Mouse (Mus musculus): ENCODE measurements around the gene Lrwd1. TPM values are rescaled to one million over a fixed set of nuclear protein-coding genes. Genes with fewer than 3 reads are reported as not detected.
A peak's percentile ranks its signal among the peaks of the same experiment; 100 is the strongest.
"Not testable (repeated sequence)": the region's sequence is repeated elsewhere in the genome, so short reads cannot be mapped to it uniquely, and the experiment has no call there.

Lrwd1 gene
- polyA plus RNA-seq, 1 experiment from 2014 or later, result 18.5 TPM

- ATAC-seq (peak; percentile 1; the same call in 1 of the 2 replicates), DNase-seq (ENCODE audit: low spot score) (peak; percentile 34)
- no peaks in the 10 kb centered on the region for H3K36me3 ChIP-seq (ENCODE audit: insufficient read depth, low read length)
- no peaks in the 10 kb centered on the region for H3K9me3 ChIP-seq (ENCODE audit: low read length)
- peak overlapping the region; percentile 82 for H3K4me2 ChIP-seq (replicated peaks; ENCODE audit: low read depth, low read length)
- H3K27me3 ChIP-seq (replicated peaks; ENCODE audit: insufficient read depth, low read length), result no peaks in the 10 kb centered on the region
- peak overlapping the region; percentile 78 for H3K27ac ChIP-seq (ENCODE audit: low read length)
- TF ChIP-seq EP300 (IDR thresholded peaks at IDR 0.05) (no peak), CTCF (IDR thresholded peaks at IDR 0.05) (peak; percentile 6; the same call in 1 of the 2 replicates)
- peak overlapping the region; percentile 43; the same call in 1 of the 2 replicates for H3K9ac ChIP-seq (replicated peaks; ENCODE audit: low read depth)
- H3K4me3 ChIP-seq (ENCODE audit: low read depth, low read length), result peak overlapping the region; percentile 48
- H3K4me1 ChIP-seq (ENCODE audit: insufficient read depth, low read depth, low read length), result peaks cover 16% of the 10 kb centered on the region; the same call in 1 of the 2 replicates
- 10% methylated on average over 14 of the region's 15 CpGs for WGBS
These were observed 34.0 kb upstream of the Lrwd1 start for GRCm38 (mm10) chr5:136169626-136170511.

GRCm38 (mm10) chr5:136168071-136168470 is 32.2 kb upstream of the Lrwd1 start:
- TF ChIP-seq CTCF (IDR thresholded peaks at IDR 0.05) (peak; percentile 45), EP300 (IDR thresholded peaks at IDR 0.05) (no peak)

GRCm38 (mm10) chr5:136167296-136167695 is 31.4 kb upstream of the Lrwd1 start:
- Histone ChIP-seq H3K9me3 (ENCODE audit: low read length) (no peaks in the 10 kb centered on the region), H3K4me3 (ENCODE audit: low read depth, low read length) (no peak overlapping the region), H3K36me3 (ENCODE audit: insufficient read depth, low read length) (no peaks in the 10 kb centered on the region), H3K27me3 (replicated peaks; ENCODE audit: insufficient read depth, low read length) (no peaks in the 10 kb centered on the region), H3K27ac (ENCODE audit: low read length) (no peak overlapping the region), H3K4me1 (ENCODE audit: insufficient read depth, low read depth, low read length) (peaks cover 16% of the 10 kb centered on the region; the same call in 1 of the 2 replicates), H3K4me2 (replicated peaks; ENCODE audit: low read depth, low read length) (no peak overlapping the region), H3K9ac (replicated peaks; ENCODE audit: low read depth) (no peak overlapping the region)
- WGBS, result 85% methylated on average over 4 of the region's 4 CpGs
- no peak for ATAC-seq
- DNase-seq (ENCODE audit: low spot score), result no peak
- TF ChIP-seq EP300 (IDR thresholded peaks at IDR 0.05) (no peak), CTCF (IDR thresholded peaks at IDR 0.05) (no peak)

More at GRCm38 (mm10) chr5:136168071-136168470, 32.2 kb upstream of the Lrwd1 start:
- ATAC-seq, result no peak
- DNase-seq (ENCODE audit: low spot score), result no peak
- Histone ChIP-seq H3K4me2 (replicated peaks; ENCODE audit: low read depth, low read length) (no peak overlapping the region), H3K27ac (ENCODE audit: low read length) (no peak overlapping the region), H3K9ac (replicated peaks; ENCODE audit: low read depth) (no peak overlapping the region), H3K4me3 (ENCODE audit: low read depth, low read length) (no peak overlapping the region), H3K4me1 (ENCODE audit: insufficient read depth, low read depth, low read length) (peaks cover 16% of the 10 kb centered on the region; the same call in 1 of the 2 replicates), H3K36me3 (ENCODE audit: insufficient read depth, low read length) (no peaks in the 10 kb centered on the region), H3K9me3 (ENCODE audit: low read length) (no peaks in the 10 kb centered on the region), H3K27me3 (replicated peaks; ENCODE audit: insufficient read depth, low read length) (no peaks in the 10 kb centered on the region)
- 94% methylated on average over 3 of the region's 3 CpGs for WGBS

- no peak overlapping the region for H3K27ac ChIP-seq (ENCODE audit: low read length)
- H3K4me2 ChIP-seq (replicated peaks; ENCODE audit: low read depth, low read length), result no peak overlapping the region
- H3K27me3 ChIP-seq (replicated peaks; ENCODE audit: insufficient read depth, low read length), result no peaks in the 10 kb centered on the region
- H3K9ac ChIP-seq (replicated peaks; ENCODE audit: low read depth), result no peak overlapping the region
- DNase-seq (ENCODE audit: low spot score) (no peak), ATAC-seq (no peak)
- no peak for TF ChIP-seq CTCF (IDR thresholded peaks at IDR 0.05)
- no peak for TF ChIP-seq EP300 (IDR thresholded peaks at IDR 0.05)
- peaks cover 3% of the 10 kb centered on the region; the same call in 1 of the 2 replicates for H3K4me1 ChIP-seq (ENCODE audit: insufficient read depth, low read depth, low read length)
- no peaks in the 10 kb centered on the region for H3K9me3 ChIP-seq (ENCODE audit: low read length)
- H3K4me3 ChIP-seq (ENCODE audit: low read depth, low read length), result no peak overlapping the region
- 72% methylated on average over 8 of the region's 8 CpGs for WGBS
- H3K36me3 ChIP-seq (ENCODE audit: insufficient read depth, low read length), result no peaks in the 10 kb centered on the region
These were observed 29.4 kb upstream of the Lrwd1 start for GRCm38 (mm10) chr5:136165246-136165645.

GRCm38 (mm10) chr5:136163807-136164474 is 28.1 kb upstream of the Lrwd1 start:
- Histone ChIP-seq H3K9ac (replicated peaks; ENCODE audit: low read depth) (no peak overlapping the region), H3K9me3 (ENCODE audit: low read length) (no peaks in the 10 kb centered on the region), H3K36me3 (ENCODE audit: insufficient read depth, low read length) (no peaks in the 10 kb centered on the region), H3K4me2 (replicated peaks; ENCODE audit: low read depth, low read length) (no peak overlapping the region), H3K27ac (ENCODE audit: low read length) (no peak overlapping the region), H3K4me1 (ENCODE audit: insufficient read depth, low read depth, low read length) (no peaks in the 10 kb centered on the region), H3K4me3 (ENCODE audit: low read depth, low read length) (no peak overlapping the region), H3K27me3 (replicated peaks; ENCODE audit: insufficient read depth, low read length) (no peaks in the 10 kb centered on the region)
- ATAC-seq, result no peak
- DNase-seq (ENCODE audit: low spot score), result no peak
- 82% methylated on average over 11 of the region's 11 CpGs for WGBS
- no peak for TF ChIP-seq EP300 (IDR thresholded peaks at IDR 0.05)
- TF ChIP-seq CTCF (IDR thresholded peaks at IDR 0.05), result no peak

GRCm38 (mm10) chr5:136160084-136160483 is 24.2 kb upstream of the Lrwd1 start:
- DNase-seq (ENCODE audit: low spot score); H3K9ac ChIP-seq (replicated peaks; ENCODE audit: low read depth); ATAC-seq: not testable (repeated sequence)

More at GRCm38 (mm10) chr5:136160084-136160483, 24.2 kb upstream of the Lrwd1 start:
- WGBS, result 82% methylated on average over 10 of the region's 12 CpGs
- H3K4me1 ChIP-seq (ENCODE audit: insufficient read depth, low read depth, low read length); H3K36me3 ChIP-seq (ENCODE audit: insufficient read depth, low read length); H3K4me2 ChIP-seq (replicated peaks; ENCODE audit: low read depth, low read length); H3K9me3 ChIP-seq (ENCODE audit: low read length); H3K27ac ChIP-seq (ENCODE audit: low read length); H3K27me3 ChIP-seq (replicated peaks; ENCODE audit: insufficient read depth, low read length); H3K4me3 ChIP-seq (ENCODE audit: low read depth, low read length): not testable (repeated sequence)

Data from lung, postnatal 0 days (tissue).